Mouse (Mus musculus): Measurements from ENCODE around the gene Tm2d1.

DNA sequence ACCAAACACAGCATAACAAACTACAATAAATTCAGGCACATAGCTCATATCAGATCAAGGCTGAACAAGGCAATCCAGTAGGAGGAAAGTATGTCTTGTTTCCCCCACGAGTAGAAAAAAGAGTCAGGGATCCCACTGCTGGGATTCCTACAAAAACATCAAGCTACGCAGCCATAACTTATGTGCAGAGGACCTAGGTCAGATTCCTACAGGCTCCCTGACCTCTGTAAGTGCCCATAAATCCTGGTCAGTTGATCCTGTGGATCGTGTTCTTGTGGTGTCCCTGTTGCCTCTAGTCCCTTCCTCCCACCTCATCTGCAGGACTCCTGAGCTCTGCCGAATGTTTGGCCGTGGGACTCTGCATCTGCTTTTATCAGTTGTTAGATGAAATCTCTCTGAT lies 1.9 kb upstream of the Tm2d1 start:
- no peak for TF ChIP-seq CTCF (conservative IDR thresholded peaks at IDR 0.05; ENCODE audit: low read length)
- TF ChIP-seq NANOG (IDR thresholded peaks at IDR 0.05; ENCODE audit: borderline replicate concordance, low read length) = no peak

All from E14TG2a.4 (cell line).